In the genomic region with DNA sequence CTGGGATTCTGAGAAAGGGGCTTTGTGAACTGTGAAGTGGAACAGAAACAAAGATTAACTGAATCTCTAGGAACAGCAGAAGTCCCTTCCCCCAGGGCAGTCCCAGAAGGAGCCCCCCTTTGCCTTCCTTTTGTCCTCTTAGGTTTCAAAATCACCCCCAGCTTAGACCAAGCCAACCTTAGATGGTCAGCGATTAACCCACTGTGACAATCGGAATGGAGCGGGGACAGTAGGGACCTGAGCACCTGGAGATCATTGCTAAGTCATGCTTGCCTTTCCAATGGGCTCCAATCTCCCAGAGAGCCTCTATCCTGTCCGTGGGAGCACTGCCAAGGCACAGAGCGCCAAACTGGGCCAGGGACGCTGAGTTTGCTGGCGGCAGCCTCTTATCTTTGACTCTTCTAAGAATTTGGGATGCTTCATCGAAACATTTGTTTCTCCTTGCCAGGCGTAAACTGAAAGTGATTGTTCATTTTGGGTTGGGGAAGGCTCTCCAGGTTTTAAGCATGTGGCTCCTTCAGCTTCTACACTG, we compare ENCODE assay signal across 15 mouse cellular contexts.
DNase-seq lines count a peak whose midpoint lies in the region; ATAC-seq and TF ChIP-seq lines count a peak whose summit lies in the region.
"Had no signal": no experiment of that assay in that cellular context is flagged by ENCODE, and none has a peak within 500 bp of the region (broad histone marks: within the 10 kb centered on the region; RNA-seq: fewer than 3 reads in every experiment).

No protein-coding gene starts in this region.

- no peak for TF ChIP-seq EP300 in liver, postnatal 0 days (IDR thresholded peaks at IDR 0.05; ENCODE audit: low read depth)

- H3K4me2 ChIP-seq in liver, postnatal 0 days (ENCODE audit: low read depth, low read length), result no peak overlapping the region
- H3K4me2 ChIP-seq: limb, embryonic 15.5 days; midbrain, embryonic 15.5 days; neural tube, embryonic 13.5 days had no signal

- H3K9ac ChIP-seq in liver, adult 2 months (ENCODE audit: low read depth, low read length), result no peak overlapping the region
- H3K9ac ChIP-seq in liver, postnatal 0 days (replicated peaks), result no peak overlapping the region
- H3K9ac ChIP-seq: limb, embryonic 15.5 days; midbrain, embryonic 15.5 days; neural tube, embryonic 13.5 days had no signal

- DNase-seq in heart, adult 11 months, result peak; percentile 92
- no peak for DNase-seq in heart, adult 9 months (ENCODE audit: low spot score in 2 of 2)
- peak; percentile 58 for DNase-seq in liver, adult 2 months (ENCODE audit: extremely low read depth, low read depth, low spot score)
- no peak for DNase-seq in liver, postnatal 0 days
- peak; percentile 83 for DNase-seq in adrenal gland, adult 8-10 months
- DNase-seq in cerebellum, postnatal 14 days, result peak; percentile 74 to 79
- no peak for DNase-seq in left cerebral cortex, adult 11 months (ENCODE audit: low spot score)
- DNase-seq in layer of hippocampus, adult 9-11 months, result no peak
- DNase-seq: kidney, adult 18-20 months; layer of hippocampus, postnatal 36 days had no signal

- ATAC-seq in liver, postnatal 0 days, result no peak
- ATAC-seq: midbrain, embryonic 15.5 days had no signal

- no peak overlapping the region for H3K27ac ChIP-seq in liver, adult 2 months (replicated peaks; ENCODE audit: insufficient read depth, low read depth, low read length)
- no peak overlapping the region for H3K27ac ChIP-seq in liver, postnatal 0 days (ENCODE audit: low read depth)
- H3K27ac ChIP-seq: hindbrain, embryonic 10.5 days; limb, embryonic 15.5 days; midbrain, embryonic 15.5 days; neural tube, embryonic 13.5 days had no signal

- WGBS in liver, adult 2 months, result 51% methylated on average over 9 of the region's 9 CpGs
- 81% methylated on average over 9 of the region's 9 CpGs for WGBS in liver, postnatal 0 days (ENCODE audit: insufficient replicate concordance)

- no peaks in the 10 kb centered on the region for H3K79me2 ChIP-seq in liver, adult 2 months (ENCODE audit: control insufficient read depth, insufficient read depth, low read length)

- TF ChIP-seq POLR2A in liver, adult 2 months (IDR thresholded peaks at IDR 0.05; ENCODE audit: extremely low read depth, insufficient read depth, low read length), result no peak

- H3K4me3 ChIP-seq in liver, adult 2 months (ENCODE audit: insufficient read depth, low read depth, low read length), result no peak overlapping the region
- H3K4me3 ChIP-seq in liver, postnatal 0 days (ENCODE audit: low read depth, low read length), result no peak overlapping the region
- H3K4me3 ChIP-seq: erythroblast, embryonic 14.5 days; hindbrain, embryonic 10.5 days; limb, embryonic 15.5 days; midbrain, embryonic 15.5 days; neural tube, embryonic 13.5 days had no signal

- H3K4me1 ChIP-seq in liver, adult 2 months (ENCODE audit: control insufficient read depth, insufficient read depth, low read length), result no peaks in the 10 kb centered on the region; the same call in 1 of the 2 replicates
- peaks cover 3% of the 10 kb centered on the region for H3K4me1 ChIP-seq in liver, postnatal 0 days (ENCODE audit: insufficient read depth)
- H3K4me1 ChIP-seq: midbrain, embryonic 15.5 days had no signal

- no peaks in the 10 kb centered on the region for H3K27me3 ChIP-seq in liver, adult 2 months (ENCODE audit: control insufficient read depth, insufficient read depth, low read length)
- no peaks in the 10 kb centered on the region for H3K27me3 ChIP-seq in liver, postnatal 0 days (ENCODE audit: insufficient read depth, low read length)
- H3K27me3 ChIP-seq: limb, embryonic 15.5 days; midbrain, embryonic 15.5 days had no signal

- H3K36me3 ChIP-seq in liver, adult 2 months (ENCODE audit: control insufficient read depth, insufficient read depth, low read length), result no peaks in the 10 kb centered on the region
- H3K36me3 ChIP-seq in liver, postnatal 0 days (replicated peaks; ENCODE audit: insufficient read depth, low read length), result no peaks in the 10 kb centered on the region
- H3K36me3 ChIP-seq: hindbrain, embryonic 10.5 days; limb, embryonic 15.5 days; midbrain, embryonic 15.5 days; neural tube, embryonic 13.5 days had no signal

- H3K9me3 ChIP-seq in liver, postnatal 0 days (ENCODE audit: low read length), result no peaks in the 10 kb centered on the region
- H3K9me3 ChIP-seq: hindbrain, embryonic 10.5 days; limb, embryonic 15.5 days; midbrain, embryonic 15.5 days; neural tube, embryonic 13.5 days had no signal

- no peak for TF ChIP-seq CTCF in liver, adult 2 months (IDR thresholded peaks at IDR 0.05; ENCODE audit: low read depth, low read length)
- TF ChIP-seq CTCF in liver, postnatal 0 days (IDR thresholded peaks at IDR 0.05; ENCODE audit: low read depth), result no peak

Comparison
In these comparisons a context has a peak if more than half of its experiments do, and no peak if none do; other contexts are left out.
1. DNase-seq: peak in heart, adult 11 months (single experiment), liver, adult 2 months (single experiment), adrenal gland, adult 8-10 months (single experiment) and cerebellum, postnatal 14 days (2 of 2); none in heart, adult 9 months (0 of 2), liver, postnatal 0 days (single experiment), left cerebral cortex, adult 11 months (single experiment) and layer of hippocampus, adult 9-11 months (single experiment).